Mouse (Mus musculus) embryo, embryonic 10.5 days (tissue): ENCODE measurements at regions not wholly inside any gene's neighbourhood (a gene's known extent, or its start where the extent isn't known, plus 50 kb on each side); places are given as distances from the start of the nearest gene placed in this dataset.

Experiments
- DNase-seq: peaks from one replicate; pipeline ENCODE4 v3.0.0-alpha.2; 2015; ENCODE audit warnings: low spot score

DNA sequence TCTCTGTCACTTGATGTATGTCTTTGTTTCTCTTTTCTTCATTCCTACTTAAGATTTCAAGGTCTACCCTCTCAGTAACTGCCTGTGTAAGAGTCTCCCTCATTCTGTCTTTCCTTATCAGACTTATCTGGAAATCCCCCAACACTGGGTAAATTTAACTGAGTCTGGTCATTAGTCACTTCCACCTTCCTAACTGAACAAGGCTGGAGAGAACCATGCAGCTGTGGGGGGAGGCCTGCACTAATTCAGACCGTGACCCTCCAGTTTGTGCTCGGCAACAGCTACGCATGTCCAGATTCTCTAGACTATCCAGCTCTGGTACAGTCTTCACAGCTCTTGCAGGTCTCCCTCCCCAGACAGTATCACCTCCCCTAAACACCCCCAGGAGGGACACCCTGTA lies 103.3 kb downstream of the Prox1 start:
- peak; percentile 27 for DNase-seq

- DNase-seq = no peak
Observed at GRCm38 (mm10) chr1:190066426-190066825, 104.1 kb downstream of the Prox1 start.

DNA sequence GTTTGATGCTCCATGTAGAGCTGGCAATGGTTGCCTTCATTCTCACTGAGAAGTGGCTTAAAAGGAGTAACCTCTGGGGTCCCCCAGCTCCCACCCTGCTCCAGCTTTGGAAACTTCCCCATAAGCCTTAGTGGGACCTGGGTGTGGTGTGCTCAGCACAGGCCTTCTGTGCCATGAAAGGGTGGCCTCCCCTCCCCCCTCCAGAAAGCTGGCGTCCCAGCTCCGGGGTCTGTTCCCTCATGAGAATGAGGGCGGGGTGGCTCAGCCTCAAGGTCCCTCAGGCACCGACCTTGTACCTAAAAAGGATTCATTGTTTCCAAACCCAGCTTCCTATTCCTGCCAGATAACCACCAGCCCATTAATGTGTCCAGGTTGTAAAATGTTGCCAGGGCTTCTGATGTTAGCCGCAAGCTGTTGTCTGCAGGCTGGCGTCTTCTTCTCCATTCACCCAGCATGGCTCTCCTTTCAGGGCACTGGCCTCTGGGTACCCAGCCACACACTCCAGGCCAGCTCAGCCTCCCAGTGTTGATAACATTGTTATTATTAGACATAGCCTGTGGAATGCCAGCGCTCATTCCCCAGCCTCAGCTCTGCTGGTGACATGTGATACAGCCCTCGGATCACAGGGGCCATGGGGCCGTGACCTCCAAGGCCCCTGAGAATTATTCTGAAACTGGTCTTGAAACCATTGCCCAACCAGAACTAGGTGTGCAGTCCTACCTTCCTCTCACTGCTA lies 108.8 kb downstream of the Prox1 start:
- DNase-seq = peak; percentile 29

GRCm38 (mm10) chr1:190059025-190059424 lies 111.5 kb downstream of the Prox1 start:
- DNase-seq = no peak

DNA sequence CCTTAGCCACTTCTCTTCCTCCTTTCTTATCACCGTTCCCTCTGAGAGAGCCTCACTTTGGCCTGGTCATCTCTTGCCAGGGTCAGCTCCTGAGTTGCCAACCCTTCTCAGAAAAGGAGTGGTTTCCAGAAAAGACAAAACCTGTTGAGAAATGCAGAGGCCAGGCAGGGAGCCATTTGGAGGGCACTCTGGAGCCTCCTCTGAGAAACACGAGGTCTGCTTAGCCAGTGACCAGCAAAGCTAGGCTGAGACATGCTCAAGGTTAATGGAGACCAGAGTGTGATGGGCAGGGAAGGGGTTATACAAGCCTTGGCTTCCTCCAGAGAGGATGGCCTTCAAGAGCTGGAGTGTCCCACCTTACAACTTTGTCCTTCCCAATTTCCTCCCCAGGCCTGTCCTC lies 113.6 kb downstream of the Prox1 start:
- DNase-seq = no peak

- no peak for DNase-seq
Observed at GRCm38 (mm10) chr1:190051903-190052302, 118.6 kb downstream of the Prox1 start.

DNA sequence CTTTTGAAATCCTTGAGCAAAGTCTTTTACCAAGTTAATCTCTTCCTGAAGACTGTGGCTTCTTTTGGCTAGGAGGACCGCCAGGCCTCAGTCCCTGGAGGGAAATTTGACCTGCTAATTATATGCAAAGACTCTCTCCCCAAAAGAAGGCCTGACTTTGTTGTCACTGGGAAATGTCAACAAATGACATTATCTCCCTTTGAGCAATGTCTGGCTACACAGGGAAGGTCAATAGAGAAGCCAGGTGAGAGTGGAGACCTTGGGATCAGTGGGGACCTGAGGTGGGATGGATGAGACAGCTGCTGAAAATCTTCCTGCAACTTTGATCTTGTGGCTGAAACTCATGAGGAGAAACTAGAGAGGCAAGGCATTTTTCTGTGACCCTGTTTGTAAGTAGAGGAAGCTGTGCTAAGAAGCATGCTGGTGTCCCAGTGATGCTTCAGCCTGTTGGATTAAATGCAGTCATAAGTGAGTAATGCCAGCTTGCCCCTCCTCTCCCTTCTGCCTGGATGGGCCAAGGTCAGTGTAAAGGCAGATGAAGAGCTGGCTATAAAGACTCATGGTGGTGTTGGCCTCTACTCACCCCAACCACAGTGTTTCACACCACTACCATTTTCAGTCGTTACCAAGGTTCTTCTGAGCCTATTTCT lies 121.9 kb downstream of the Prox1 start:
- DNase-seq = no peak

- no peak for DNase-seq
Observed at GRCm38 (mm10) chr1:190047201-190047600, 123.3 kb downstream of the Prox1 start.

GRCm38 (mm10) chr1:190045797-190046196 lies 123.6 kb upstream of the Smyd2 start:
- DNase-seq = peak; percentile 77

- no peak for DNase-seq
Observed at GRCm38 (mm10) chr1:190044036-190044435, 121.9 kb upstream of the Smyd2 start.

DNA sequence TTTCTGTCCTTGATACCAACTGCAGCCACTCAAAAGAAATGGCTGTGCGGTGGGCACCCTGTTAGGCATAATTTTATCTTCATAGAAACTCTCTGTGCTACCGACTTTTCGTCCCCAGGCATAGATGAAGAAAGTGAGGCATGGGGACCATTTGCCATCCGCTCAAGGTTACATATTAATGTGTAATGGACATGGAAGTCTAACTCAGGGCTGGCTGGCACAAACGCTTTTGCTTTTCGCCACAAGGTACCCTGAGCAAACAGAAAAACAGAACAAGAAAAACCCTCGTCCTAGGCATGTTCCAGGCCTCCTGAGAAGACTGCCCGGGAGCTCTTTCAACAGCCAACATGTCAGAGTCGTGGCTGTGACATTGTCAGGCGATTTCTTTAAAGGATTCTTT lies 121.0 kb upstream of the Smyd2 start:
- DNase-seq = no peak

DNA sequence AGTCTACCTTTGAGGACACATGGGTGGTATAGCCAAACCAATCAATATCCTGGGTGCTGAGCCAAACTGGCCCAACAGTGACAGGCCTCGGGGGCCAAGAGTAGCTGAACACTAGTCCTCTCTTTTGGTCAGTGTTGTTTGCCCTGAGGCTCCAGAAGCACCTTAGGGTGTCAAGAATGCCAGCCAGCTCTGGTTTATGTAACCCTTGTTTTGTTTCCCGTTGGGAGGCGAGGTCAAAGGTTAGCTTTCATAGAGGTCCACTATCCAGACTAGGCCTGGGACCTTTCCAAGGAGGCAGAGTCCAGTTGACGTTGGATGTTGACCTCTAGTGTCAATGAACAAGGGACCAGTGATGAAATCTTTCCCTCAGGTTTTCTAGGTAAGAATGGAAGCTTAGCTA lies 120.0 kb upstream of the Smyd2 start:
- DNase-seq = no peak

GRCm38 (mm10) chr1:190041096-190041706 lies 119.0 kb upstream of the Smyd2 start:
- DNase-seq = peak; percentile 46

GRCm38 (mm10) chr1:190038046-190038445 lies 115.9 kb upstream of the Smyd2 start:
- DNase-seq = no peak

- DNase-seq = no peak
Observed at GRCm38 (mm10) chr1:190036726-190037125, 114.6 kb upstream of the Smyd2 start.

GRCm38 (mm10) chr1:190035935-190036334 lies 113.8 kb upstream of the Smyd2 start:
- no peak for DNase-seq

DNA sequence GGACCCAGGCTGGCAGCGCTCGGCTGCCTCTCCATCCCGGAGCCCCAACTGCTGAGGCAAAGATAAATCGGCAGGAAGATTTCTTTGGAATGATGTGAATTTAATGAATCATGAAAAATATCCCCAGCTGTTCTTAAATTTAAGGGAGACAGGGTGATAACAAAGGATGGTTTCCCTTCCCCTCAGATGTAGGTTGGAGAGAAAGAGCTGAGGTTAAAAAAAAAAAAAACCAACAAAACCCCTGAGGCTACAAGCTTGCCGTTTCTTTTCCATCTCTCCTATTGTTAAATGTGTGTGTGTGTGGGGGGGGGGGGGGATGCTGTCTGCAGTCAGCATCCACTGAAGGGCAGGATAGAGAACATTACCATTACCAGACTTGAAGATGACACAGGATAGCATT lies 111.9 kb upstream of the Smyd2 start:
- DNase-seq = no peak

DNA sequence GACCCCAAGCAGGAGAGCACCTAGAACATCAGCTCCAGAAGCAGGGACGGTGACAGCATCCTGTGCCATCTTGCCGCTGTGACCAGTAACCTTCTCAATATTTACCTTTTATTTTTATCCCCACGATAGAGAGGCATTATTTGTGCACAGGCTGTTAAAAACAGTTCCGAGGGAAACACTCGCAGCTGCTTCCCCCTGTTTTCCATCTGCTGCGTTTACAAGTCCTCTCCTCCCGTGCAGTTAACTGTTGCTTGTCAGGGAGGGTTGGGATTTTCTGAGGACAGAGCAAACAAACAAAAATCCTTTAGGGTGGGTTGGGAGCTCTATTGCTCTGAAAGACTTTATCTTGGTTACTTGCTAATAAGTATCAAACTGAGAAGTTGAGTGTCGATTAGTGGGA lies 105.4 kb upstream of the Smyd2 start:
- DNase-seq = no peak

DNA sequence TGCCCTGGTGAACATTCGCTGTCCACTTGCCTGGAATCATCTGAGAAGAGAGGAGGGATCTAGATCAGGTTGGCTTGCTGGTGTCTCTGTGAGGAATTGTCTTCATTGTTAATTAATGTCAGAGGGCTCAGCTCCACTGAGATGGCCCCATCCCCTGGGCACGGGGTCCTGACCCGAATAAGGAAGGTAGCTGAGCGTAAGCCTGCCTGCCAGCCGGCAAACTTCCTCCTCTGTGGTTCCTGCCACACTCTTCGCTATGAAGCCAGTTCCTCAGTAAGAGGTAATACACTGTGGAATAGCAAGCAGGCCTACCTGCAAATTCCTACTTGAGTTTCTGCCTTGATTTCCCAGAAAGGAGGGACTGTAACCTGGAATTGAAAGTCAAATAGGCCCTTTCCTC lies 87.3 kb upstream of the Smyd2 start:
- no peak for DNase-seq

- DNase-seq = no peak
Observed at GRCm38 (mm10) chr1:190007271-190007670, 85.1 kb upstream of the Smyd2 start.

- DNase-seq = no peak
Observed at GRCm38 (mm10) chr1:190001084-190001483, 78.9 kb upstream of the Smyd2 start.

DNA sequence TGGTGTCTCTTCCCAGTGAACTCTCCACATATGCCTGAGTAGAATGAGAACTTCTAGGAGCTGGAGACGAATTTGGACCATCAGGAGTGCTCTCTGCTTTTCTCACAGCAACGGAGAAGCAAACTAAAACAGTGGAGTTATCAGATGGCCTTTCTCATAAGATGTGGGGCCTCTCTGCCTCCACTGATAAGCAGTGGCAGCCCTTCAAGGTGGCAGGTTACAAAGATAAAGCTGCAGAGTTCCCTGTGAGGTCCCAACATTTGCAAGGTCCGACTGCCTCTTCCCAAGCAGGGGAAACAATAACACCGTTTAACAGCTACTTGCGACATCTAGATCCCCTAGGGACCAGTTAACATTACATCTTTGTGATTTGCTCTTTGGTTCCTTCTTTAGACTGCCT lies 71.5 kb upstream of the Smyd2 start:
- no peak for DNase-seq

DNA sequence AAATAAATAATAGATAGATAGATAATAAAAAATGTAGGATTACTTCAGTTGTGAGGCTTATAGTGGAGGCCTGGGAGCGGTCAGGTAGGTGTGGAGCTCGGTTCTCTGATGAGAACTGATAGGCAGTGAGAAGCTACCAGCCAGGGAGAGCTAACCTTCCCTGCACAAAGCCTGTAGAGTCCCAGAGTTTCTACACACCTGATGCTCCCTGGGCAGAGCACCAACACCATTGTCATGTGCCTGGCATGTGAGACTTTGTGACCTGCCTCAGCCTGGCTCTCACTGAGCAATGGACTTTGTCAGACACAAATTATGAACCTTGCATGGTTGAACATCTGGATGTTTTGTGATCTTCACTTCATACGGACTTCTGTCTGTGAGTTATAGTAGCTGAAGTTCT lies 71.1 kb upstream of the Smyd2 start:
- DNase-seq = no peak
